Mouse (Mus musculus): Measurements from ENCODE around the gene Tsc22d1. TPM values are rescaled to one million over a fixed set of nuclear protein-coding genes. Genes with fewer than 3 reads are reported as not detected.

Gene Tsc22d1
- polyA plus RNA-seq, 1 experiment from 2014 or later = 894 TPM

- Histone ChIP-seq H3K4me3 (replicated peaks; ENCODE audit: low read length) (peak overlapping the region; percentile 78), H3K9ac (peak overlapping the region; percentile 99), H3K4me1 (replicated peaks; ENCODE audit: control insufficient read depth, insufficient read depth, low read length) (peaks cover 32% of the 10 kb centered on the region), H3K27me3 (ENCODE audit: control insufficient read depth, insufficient read depth, low read length) (no peaks in the 10 kb centered on the region), H3K9me3 (ENCODE audit: control insufficient read depth, low read length) (no peaks in the 10 kb centered on the region), H3K36me3 (replicated peaks; ENCODE audit: control insufficient read depth, insufficient read depth) (peaks cover 21% of the 10 kb centered on the region), H3K27ac (peak overlapping the region; percentile 100), H3K4me2 (replicated peaks) (peak overlapping the region; percentile 98)
- DNase-seq (ENCODE audit: low spot score) = peak; percentile 96
- peak; percentile 95 for ATAC-seq (ENCODE audit: low FRiP score)
- under 1% methylated on average over 47 of the region's 52 CpGs for WGBS
These were observed 89.5 kb downstream of the Tsc22d1 start for GRCm38 (mm10) chr14:76504121-76504737.

GRCm38 (mm10) chr14:76505101-76505438 lies 90.3 kb downstream of the Tsc22d1 start:
- no peak for ATAC-seq (ENCODE audit: low FRiP score)
- H3K4me1 ChIP-seq (replicated peaks; ENCODE audit: control insufficient read depth, insufficient read depth, low read length) = peaks cover 29% of the 10 kb centered on the region
- no peaks in the 10 kb centered on the region for H3K27me3 ChIP-seq (ENCODE audit: control insufficient read depth, insufficient read depth, low read length)
- H3K4me2 ChIP-seq (replicated peaks) = peak overlapping the region; percentile 98
- no peaks in the 10 kb centered on the region for H3K9me3 ChIP-seq (ENCODE audit: control insufficient read depth, low read length)
- peak overlapping the region; percentile 100 for H3K27ac ChIP-seq
- peak overlapping the region; percentile 78 for H3K4me3 ChIP-seq (replicated peaks; ENCODE audit: low read length)
- peaks cover 25% of the 10 kb centered on the region for H3K36me3 ChIP-seq (replicated peaks; ENCODE audit: control insufficient read depth, insufficient read depth)
- peak overlapping the region; percentile 99 for H3K9ac ChIP-seq
- DNase-seq (ENCODE audit: low spot score) = peak; percentile 67
- under 1% methylated on average over 10 of the region's 10 CpGs for WGBS

GRCm38 (mm10) chr14:76505439-76506220 lies 90.9 kb downstream of the Tsc22d1 start:
- H3K9ac ChIP-seq = peak overlapping the region; percentile 99
- ATAC-seq (ENCODE audit: low FRiP score) = peak; percentile 83
- peaks cover 25% of the 10 kb centered on the region for H3K36me3 ChIP-seq (replicated peaks; ENCODE audit: control insufficient read depth, insufficient read depth)
- H3K4me1 ChIP-seq (replicated peaks; ENCODE audit: control insufficient read depth, insufficient read depth, low read length) = peaks cover 27% of the 10 kb centered on the region
- peak overlapping the region; percentile 78 for H3K4me3 ChIP-seq (replicated peaks; ENCODE audit: low read length)
- H3K27ac ChIP-seq = peak overlapping the region; percentile 100
- H3K9me3 ChIP-seq (ENCODE audit: control insufficient read depth, low read length) = no peaks in the 10 kb centered on the region
- no peaks in the 10 kb centered on the region for H3K27me3 ChIP-seq (ENCODE audit: control insufficient read depth, insufficient read depth, low read length)
- peak overlapping the region; percentile 98 for H3K4me2 ChIP-seq (replicated peaks)
- WGBS = 0% methylated on average over 31 of the region's 31 CpGs
- DNase-seq (ENCODE audit: low spot score) = peak; percentile 94

GRCm38 (mm10) chr14:76506425-76507205 lies 91.9 kb downstream of the Tsc22d1 start:
- 33% methylated on average over 27 of the region's 27 CpGs for WGBS
- no peaks in the 10 kb centered on the region for H3K27me3 ChIP-seq (ENCODE audit: control insufficient read depth, insufficient read depth, low read length)
- DNase-seq (ENCODE audit: low spot score) = no peak
- H3K27ac ChIP-seq = peak overlapping the region; percentile 100
- peaks cover 25% of the 10 kb centered on the region for H3K36me3 ChIP-seq (replicated peaks; ENCODE audit: control insufficient read depth, insufficient read depth)
- ATAC-seq (ENCODE audit: low FRiP score) = no peak
- peaks cover 27% of the 10 kb centered on the region for H3K4me1 ChIP-seq (replicated peaks; ENCODE audit: control insufficient read depth, insufficient read depth, low read length)
- H3K9ac ChIP-seq = peak overlapping the region; percentile 99
- H3K4me3 ChIP-seq (replicated peaks; ENCODE audit: low read length) = peak overlapping the region; percentile 78
- H3K9me3 ChIP-seq (ENCODE audit: control insufficient read depth, low read length) = no peaks in the 10 kb centered on the region
- H3K4me2 ChIP-seq (replicated peaks) = peak overlapping the region; percentile 98

- Histone ChIP-seq H3K4me2 (replicated peaks) (peak overlapping the region; percentile 98), H3K27me3 (ENCODE audit: control insufficient read depth, insufficient read depth, low read length) (no peaks in the 10 kb centered on the region), H3K4me1 (replicated peaks; ENCODE audit: control insufficient read depth, insufficient read depth, low read length) (peaks cover 27% of the 10 kb centered on the region), H3K36me3 (replicated peaks; ENCODE audit: control insufficient read depth, insufficient read depth) (peaks cover 25% of the 10 kb centered on the region), H3K9me3 (ENCODE audit: control insufficient read depth, low read length) (no peaks in the 10 kb centered on the region), H3K4me3 (replicated peaks; ENCODE audit: low read length) (peak overlapping the region; percentile 78), H3K9ac (peak overlapping the region; percentile 99), H3K27ac (no peak overlapping the region)
- 92% methylated on average over 7 of the region's 7 CpGs for WGBS
- no peak for ATAC-seq (ENCODE audit: low FRiP score)
- no peak for DNase-seq (ENCODE audit: low spot score)
These were observed 92.6 kb downstream of the Tsc22d1 start for GRCm38 (mm10) chr14:76507357-76507756.

GRCm38 (mm10) chr14:76507804-76508500 lies 93.2 kb downstream of the Tsc22d1 start:
- no peaks in the 10 kb centered on the region for H3K27me3 ChIP-seq (ENCODE audit: control insufficient read depth, insufficient read depth, low read length)
- peaks cover 25% of the 10 kb centered on the region for H3K36me3 ChIP-seq (replicated peaks; ENCODE audit: control insufficient read depth, insufficient read depth)
- no peaks in the 10 kb centered on the region for H3K9me3 ChIP-seq (ENCODE audit: control insufficient read depth, low read length)
- H3K4me3 ChIP-seq (replicated peaks; ENCODE audit: low read length) = peak overlapping the region; percentile 78; the same call in 1 of the 2 replicates
- no peak overlapping the region for H3K27ac ChIP-seq
- peak overlapping the region; percentile 98 for H3K4me2 ChIP-seq (replicated peaks)
- DNase-seq (ENCODE audit: low spot score) (no peak), ATAC-seq (ENCODE audit: low FRiP score) (no peak)
- WGBS = 81% methylated on average over 9 of the region's 9 CpGs
- no peak overlapping the region for H3K9ac ChIP-seq
- H3K4me1 ChIP-seq (replicated peaks; ENCODE audit: control insufficient read depth, insufficient read depth, low read length) = peaks cover 27% of the 10 kb centered on the region

GRCm38 (mm10) chr14:76508701-76509100 lies 93.9 kb downstream of the Tsc22d1 start:
- Histone ChIP-seq H3K36me3 (replicated peaks; ENCODE audit: control insufficient read depth, insufficient read depth) (peaks cover 25% of the 10 kb centered on the region), H3K4me2 (replicated peaks) (no peak overlapping the region), H3K4me3 (replicated peaks; ENCODE audit: low read length) (no peak overlapping the region), H3K27ac (no peak overlapping the region), H3K27me3 (ENCODE audit: control insufficient read depth, insufficient read depth, low read length) (no peaks in the 10 kb centered on the region), H3K4me1 (replicated peaks; ENCODE audit: control insufficient read depth, insufficient read depth, low read length) (peaks cover 27% of the 10 kb centered on the region), H3K9ac (no peak overlapping the region), H3K9me3 (ENCODE audit: control insufficient read depth, low read length) (no peaks in the 10 kb centered on the region)
- DNase-seq (ENCODE audit: low spot score) (no peak), ATAC-seq (ENCODE audit: low FRiP score) (no peak)
- WGBS = 78% methylated on average over 10 of the region's 10 CpGs

- Histone ChIP-seq H3K4me1 (replicated peaks; ENCODE audit: control insufficient read depth, insufficient read depth, low read length) (peaks cover 25% of the 10 kb centered on the region), H3K36me3 (replicated peaks; ENCODE audit: control insufficient read depth, insufficient read depth) (peaks cover 18% of the 10 kb centered on the region), H3K4me2 (replicated peaks) (no peak overlapping the region), H3K9me3 (ENCODE audit: control insufficient read depth, low read length) (no peaks in the 10 kb centered on the region), H3K4me3 (replicated peaks; ENCODE audit: low read length) (no peak overlapping the region), H3K27me3 (ENCODE audit: control insufficient read depth, insufficient read depth, low read length) (no peaks in the 10 kb centered on the region), H3K27ac (no peak overlapping the region), H3K9ac (no peak overlapping the region)
- no peak for DNase-seq (ENCODE audit: low spot score)
- no peak for ATAC-seq (ENCODE audit: low FRiP score)
- 84% methylated on average over 7 of the region's 7 CpGs for WGBS
These were observed 97.2 kb downstream of the Tsc22d1 start for GRCm38 (mm10) chr14:76511971-76512370.

Data from hindbrain, embryonic 14.5 days (tissue).